Mouse (Mus musculus) layer of hippocampus, postnatal 25 days (tissue): ENCODE measurements at regions not wholly inside any gene's neighbourhood (a gene's known extent, or its start where the extent isn't known, plus 50 kb on each side); places are given as distances from the start of the nearest gene placed in this dataset.

Experiments
- DNase-seq, 2 experiments: peaks; one replicate each; pipeline ENCODE4 v3.0.0; 2022; ENCODE audit warnings: mixed read lengths in 2 of 2, low spot score in 1 of 2; ENCODE audit errors: extremely low spot score in 1 of 2

- DNase-seq = no peak
These were observed 130.7 kb downstream of the Cep170 start for GRCm38 (mm10) chr1:176683146-176683545.

GRCm38 (mm10) chr1:176681971-176682370 is 131.9 kb downstream of the Cep170 start:
- DNase-seq = no peak

GRCm38 (mm10) chr1:176675184-176675583 is 138.7 kb downstream of the Cep170 start:
- no peak for DNase-seq

GRCm38 (mm10) chr1:176671081-176671480 is 142.8 kb downstream of the Cep170 start:
- no peak for DNase-seq

- DNase-seq = no peak
These were observed 146.1 kb downstream of the Cep170 start for GRCm38 (mm10) chr1:176667552-176668306.

GRCm38 (mm10) chr1:176660286-176660685 is 153.6 kb downstream of the Cep170 start:
- DNase-seq = no peak

GRCm38 (mm10) chr1:176658639-176659038 is 155.2 kb downstream of the Cep170 start:
- DNase-seq = no peak

- DNase-seq = no peak
These were observed 158.2 kb downstream of the Cep170 start for GRCm38 (mm10) chr1:176655487-176656333.

- no peak for DNase-seq
These were observed 169.6 kb downstream of the Cep170 start for GRCm38 (mm10) chr1:176644248-176644647.

- no peak for DNase-seq
These were observed 190.7 kb downstream of the Cep170 start for GRCm38 (mm10) chr1:176623171-176623570.

GRCm38 (mm10) chr1:176622213-176622612 is 191.7 kb downstream of the Cep170 start:
- no peak for DNase-seq

- no peak for DNase-seq
These were observed 192.6 kb downstream of the Cep170 start for GRCm38 (mm10) chr1:176621285-176621684.

- DNase-seq = no peak
These were observed 195.0 kb downstream of the Cep170 start for GRCm38 (mm10) chr1:176618896-176619295.

GRCm38 (mm10) chr1:176615673-176616072 is 198.2 kb downstream of the Cep170 start:
- no peak for DNase-seq

- DNase-seq = no peak
These were observed 219.6 kb downstream of the Cep170 start for GRCm38 (mm10) chr1:176594312-176594711.

- no peak for DNase-seq
These were observed 225.7 kb downstream of the Cep170 start for GRCm38 (mm10) chr1:176588144-176588543.

GRCm38 (mm10) chr1:176573703-176574102 is 240.2 kb downstream of the Cep170 start:
- DNase-seq = no peak

- no peak for DNase-seq
These were observed 255.1 kb downstream of the Cep170 start for GRCm38 (mm10) chr1:176558457-176559415.

GRCm38 (mm10) chr1:176534417-176534816 is 259.3 kb upstream of the Pld5 start:
- no peak for DNase-seq

GRCm38 (mm10) chr1:176529037-176529436 is 253.9 kb upstream of the Pld5 start:
- DNase-seq = no peak
